Comparison of ENCODE assay signal across 11 mouse cellular contexts in genomic region chrX:79651091-79651490, GRCm38 (mm10). TPM values are rescaled to one million over a fixed set of nuclear protein-coding genes. Genes with fewer than 3 reads are reported as not detected.
A peak's percentile ranks its signal among the peaks of the same experiment; 100 is the strongest.
DNase-seq lines count a peak whose midpoint lies in the region; TF ChIP-seq lines count a peak whose summit lies in the region.
"Had no signal": no experiment of that assay in that cellular context is flagged by ENCODE, and none has a peak within 500 bp of the region (broad histone marks: within the 10 kb centered on the region; RNA-seq: fewer than 3 reads in every experiment).

No protein-coding gene starts in this region.

- no peak overlapping the region for H3K4me3 ChIP-seq in gastrocnemius, adult 2 months
- H3K4me3 ChIP-seq: limb, embryonic 12.5 days; megakaryocyte, embryonic 14.5 days had no signal

- H3K27ac ChIP-seq in gastrocnemius, adult 2 months, result no peak overlapping the region
- H3K27ac ChIP-seq: limb, embryonic 12.5 days had no signal

- intact Hi-C loops in gastrocnemius, adult 2 months (cut with DNase I), result no loop called here
- intact Hi-C loops in left cerebral cortex, postnatal 14 days (cut with DNase I), result no loop called here

- TF ChIP-seq CTCF in gastrocnemius, adult 2 months (IDR thresholded peaks at IDR 0.05), result no peak

- peak; percentile 14 for DNase-seq in gastrocnemius, adult 2 months
- no peak for DNase-seq in gastrocnemius, postnatal 10 days
- peak; percentile 86 for DNase-seq in 3T3-L1 (ENCODE audit: low read depth, low spot score)
- DNase-seq in adrenal gland, postnatal 10 days, result peak; percentile 20
- peak; percentile 19 for DNase-seq in heart, adult 8-10 months (ENCODE audit: low spot score)
- DNase-seq in layer of hippocampus, postnatal 10 days (ENCODE audit: low spot score in 2 of 2), result no peak
- no peak for DNase-seq in T-cell, adult 2 months (ENCODE audit: low spot score)
- DNase-seq in left cerebral cortex, postnatal 14 days (ENCODE audit: low spot score in 2 of 2), result no peak

RNA-seq across cellular contexts. Expression of gene Mageb16, which starts 20.1 kb away (rescaled TPM):
- total RNA-seq in gastrocnemius, adult 2 months (2021), result not detected
- total RNA-seq in gastrocnemius, postnatal 10 days (2021), result not detected
- total RNA-seq in adrenal gland, postnatal 10 days (2021), result not detected
- total RNA-seq in heart, adult 8-10 months (2022), result not detected
- total RNA-seq in layer of hippocampus, postnatal 10 days (2021), result 1 to 10 TPM; 1.2 to 1.8 TPM
- under 1 TPM; 0.51 to 0.83 TPM for total RNA-seq in left cerebral cortex, postnatal 14 days (2021)
- total RNA-seq: common myeloid progenitor, adult 5-6 weeks had no signal

Comparison
In these comparisons a context has a peak if more than half of its experiments do, and no peak if none do; other contexts are left out.
1. DNase-seq: peak in gastrocnemius, adult 2 months (single experiment), 3T3-L1 (single experiment), adrenal gland, postnatal 10 days (single experiment) and heart, adult 8-10 months (single experiment); none in gastrocnemius, postnatal 10 days (single experiment), layer of hippocampus, postnatal 10 days (0 of 2), T-cell, adult 2 months (single experiment) and left cerebral cortex, postnatal 14 days (0 of 2).